Comparison of ENCODE assay signal across 22 mouse cellular contexts in genomic region chr19:4102049-4102448, GRCm38 (mm10). TPM values are rescaled to one million over a fixed set of nuclear protein-coding genes. Genes with fewer than 3 reads are reported as not detected.
DNase-seq lines count a peak whose midpoint lies in the region; ATAC-seq and TF ChIP-seq lines count a peak whose summit lies in the region.
"Had no signal": no experiment of that assay in that cellular context is flagged by ENCODE, and none has a peak within 500 bp of the region (broad histone marks: within the 10 kb centered on the region; RNA-seq: fewer than 3 reads in every experiment).

No protein-coding gene starts in this region.

- ATAC-seq in forebrain, embryonic 13.5 days, result no peak
- no peak for ATAC-seq in hindbrain, embryonic 14.5 days (ENCODE audit: low FRiP score)
- no peak for ATAC-seq in midbrain, embryonic 16.5 days
- no peak for ATAC-seq in liver, embryonic 12.5 days

- intact Hi-C loops in heart, adult 2 months (cut with DNase I), result no loop called here

- no peaks in the 10 kb centered on the region for H3K36me3 ChIP-seq in heart, adult 2 months (ENCODE audit: control insufficient read depth, insufficient read depth, low read length)
- H3K36me3 ChIP-seq in forebrain, embryonic 13.5 days (ENCODE audit: poor library complexity, severe bottlenecking), result peaks cover 13% of the 10 kb centered on the region; the same call in 1 of the 2 replicates
- peaks cover 15% of the 10 kb centered on the region for H3K36me3 ChIP-seq in hindbrain, embryonic 14.5 days (replicated peaks; ENCODE audit: control insufficient read depth, insufficient read depth)
- peaks cover 11% of the 10 kb centered on the region; the same call in 1 of the 2 replicates for H3K36me3 ChIP-seq in midbrain, embryonic 16.5 days (ENCODE audit: control insufficient read depth, insufficient read depth, low read length)
- peaks cover 4% of the 10 kb centered on the region; the same call in 1 of the 2 replicates for H3K36me3 ChIP-seq in liver, embryonic 12.5 days
- H3K36me3 ChIP-seq: embryonic facial prominence, embryonic 10.5 days had no signal

- peaks cover 6% of the 10 kb centered on the region for H3K4me1 ChIP-seq in heart, adult 2 months (ENCODE audit: control insufficient read depth, insufficient read depth, low read length)
- peaks cover 49% of the 10 kb centered on the region for H3K4me1 ChIP-seq in forebrain, embryonic 13.5 days
- peaks cover 40% of the 10 kb centered on the region for H3K4me1 ChIP-seq in hindbrain, embryonic 14.5 days (replicated peaks; ENCODE audit: control insufficient read depth, insufficient read depth, low read length)
- H3K4me1 ChIP-seq in midbrain, embryonic 16.5 days (ENCODE audit: control insufficient read depth, insufficient read depth, low read length), result peaks cover 39% of the 10 kb centered on the region
- H3K4me1 ChIP-seq in liver, embryonic 12.5 days, result peaks cover 41% of the 10 kb centered on the region

- no peak for TF ChIP-seq CTCF in heart, adult 2 months (IDR thresholded peaks at IDR 0.05)

- no peak overlapping the region for H3K9ac ChIP-seq in heart, adult 2 months (ENCODE audit: low read depth, low read length)
- H3K9ac ChIP-seq in forebrain, embryonic 13.5 days, result no peak overlapping the region
- H3K9ac ChIP-seq in hindbrain, embryonic 14.5 days, result peak overlapping the region; percentile 75
- H3K9ac ChIP-seq in midbrain, embryonic 16.5 days (ENCODE audit: low read depth, low read length), result no peak overlapping the region; the same call in 1 of the 2 replicates
- H3K9ac ChIP-seq in liver, embryonic 12.5 days, result no peak overlapping the region
- H3K9ac ChIP-seq: lung, embryonic 14.5 days had no signal

- no peaks in the 10 kb centered on the region for H3K79me2 ChIP-seq in heart, adult 2 months (replicated peaks; ENCODE audit: control insufficient read depth, insufficient read depth, low read length)

- no peak for TF ChIP-seq POLR2A in heart, adult 2 months (IDR thresholded peaks at IDR 0.05; ENCODE audit: insufficient read depth, low read depth, low read length)

- no peaks in the 10 kb centered on the region for H3K27me3 ChIP-seq in heart, adult 2 months (ENCODE audit: control insufficient read depth, insufficient read depth, low read length)
- peaks cover 32% of the 10 kb centered on the region for H3K27me3 ChIP-seq in forebrain, embryonic 13.5 days
- H3K27me3 ChIP-seq in hindbrain, embryonic 14.5 days (ENCODE audit: control insufficient read depth, insufficient read depth, low read length), result peaks cover 9% of the 10 kb centered on the region; the same call in 1 of the 2 replicates
- H3K27me3 ChIP-seq in midbrain, embryonic 16.5 days (ENCODE audit: control insufficient read depth, insufficient read depth, low read depth, low read length), result no peaks in the 10 kb centered on the region
- H3K27me3 ChIP-seq in liver, embryonic 12.5 days (replicated peaks), result peaks cover 58% of the 10 kb centered on the region

- H3K9me3 ChIP-seq in forebrain, embryonic 13.5 days (replicated peaks), result no peaks in the 10 kb centered on the region
- no peaks in the 10 kb centered on the region for H3K9me3 ChIP-seq in hindbrain, embryonic 14.5 days (ENCODE audit: control insufficient read depth, low read length)
- no peaks in the 10 kb centered on the region for H3K9me3 ChIP-seq in midbrain, embryonic 16.5 days (replicated peaks; ENCODE audit: control insufficient read depth, low read length, poor library complexity, severe bottlenecking)
- H3K9me3 ChIP-seq in liver, embryonic 12.5 days (replicated peaks), result no peaks in the 10 kb centered on the region
- H3K9me3 ChIP-seq: embryonic facial prominence, embryonic 10.5 days had no signal

- peak overlapping the region; percentile 81 for H3K4me2 ChIP-seq in forebrain, embryonic 13.5 days
- peak overlapping the region; percentile 86 for H3K4me2 ChIP-seq in hindbrain, embryonic 14.5 days (replicated peaks)
- peak overlapping the region; percentile 62 for H3K4me2 ChIP-seq in midbrain, embryonic 16.5 days (ENCODE audit: low read length)
- no peak overlapping the region for H3K4me2 ChIP-seq in liver, embryonic 12.5 days
- H3K4me2 ChIP-seq: heart, embryonic 11.5 days had no signal

- no peak overlapping the region for H3K27ac ChIP-seq in heart, adult 2 months
- no peak overlapping the region for H3K27ac ChIP-seq in forebrain, embryonic 13.5 days
- no peak overlapping the region for H3K27ac ChIP-seq in hindbrain, embryonic 14.5 days
- no peak overlapping the region for H3K27ac ChIP-seq in midbrain, embryonic 16.5 days (ENCODE audit: low read length)
- H3K27ac ChIP-seq in liver, embryonic 12.5 days, result no peak overlapping the region
- H3K27ac ChIP-seq: embryonic facial prominence, embryonic 10.5 days had no signal

- WGBS in heart, adult 2 months, result 86% methylated on average over 2 of the region's 2 CpGs
- 93% methylated on average over 2 of the region's 2 CpGs for WGBS in forebrain, embryonic 13.5 days
- 94% methylated on average over 2 of the region's 2 CpGs for WGBS in hindbrain, embryonic 14.5 days
- 90% methylated on average over 2 of the region's 2 CpGs for WGBS in midbrain, embryonic 16.5 days
- WGBS in liver, embryonic 12.5 days (ENCODE audit: insufficient replicate concordance), result 74% methylated on average over 2 of the region's 2 CpGs

- H3K4me3 ChIP-seq in heart, adult 2 months, result no peak overlapping the region
- peak overlapping the region; percentile 50; the same call in 1 of the 2 replicates for H3K4me3 ChIP-seq in forebrain, embryonic 13.5 days
- H3K4me3 ChIP-seq in hindbrain, embryonic 14.5 days (replicated peaks; ENCODE audit: low read length), result peak overlapping the region; percentile 64
- peak overlapping the region; percentile 57; the same call in 1 of the 2 replicates for H3K4me3 ChIP-seq in midbrain, embryonic 16.5 days (ENCODE audit: low read depth, low read length)
- H3K4me3 ChIP-seq in liver, embryonic 12.5 days, result no peak overlapping the region

- DNase-seq in heart, adult 11 months, result peak; percentile 88
- no peak for DNase-seq in heart, adult 2 months
- no peak for DNase-seq in hindbrain, embryonic 14.5 days (ENCODE audit: low spot score)
- DNase-seq in gastrocnemius, adult 18-20 months (ENCODE audit: low spot score), result no peak
- no peak for DNase-seq in thymus, postnatal 36 days
- DNase-seq: adrenal gland, postnatal 14 days; gastrocnemius, postnatal 36 days; heart, postnatal 14 days; left cerebral cortex, postnatal 4 days; lung, embryonic 14.5 days; right cerebral cortex, postnatal 4 days; thymus, postnatal 4 days had no signal

- TF ChIP-seq EP300 in heart, adult 2 months (IDR thresholded peaks at IDR 0.05; ENCODE audit: insufficient read depth, low read depth, low read length), result no peak

RNA-seq across cellular contexts. Expression of gene Pitpnm1, which starts 2.3 kb away (rescaled TPM):
- total RNA-seq in heart, adult 2 months (2021), result 10 to 100 TPM; 18.1 to 19.9 TPM
- polyA plus RNA-seq in heart, adult 2 months (2012; rRNA removed), result 43.6 and 49.9 TPM in 2 replicates
- 21.1 and 32.0 TPM in 2 replicates for polyA plus RNA-seq in forebrain, embryonic 13.5 days (2015; fragmentation: Nextera tagmentation; extraction: Ambion mirVana)
- polyA plus RNA-seq in hindbrain, embryonic 14.5 days (2014; fragmentation: Nextera tagmentation; extraction: Ambion mirVana), result 70.0 and 74.7 TPM in 2 replicates
- polyA plus RNA-seq in midbrain, embryonic 16.5 days (2015; fragmentation: Nextera tagmentation; extraction: Ambion mirVana), result 105 and 113 TPM in 2 replicates
- 1 to 10 TPM; 2.0 to 3.7 TPM for total RNA-seq in gastrocnemius, adult 18-20 months (2021)
- polyA plus RNA-seq in liver, embryonic 12.5 days (2016; fragmentation: Nextera tagmentation; extraction: Ambion mirVana), result 4.8 and 5.0 TPM in 2 replicates

RNA-seq across cellular contexts. Expression of gene Cdk2ap2, which starts 5.1 kb away (rescaled TPM):
- 10 to 100 TPM; 39.9 to 43.2 TPM for total RNA-seq in heart, adult 2 months (2021)
- 81.3 and 85.3 TPM in 2 replicates for polyA plus RNA-seq in heart, adult 2 months (2012; rRNA removed)
- 77.4 and 80.3 TPM in 2 replicates for polyA plus RNA-seq in forebrain, embryonic 13.5 days (2015; fragmentation: Nextera tagmentation; extraction: Ambion mirVana)
- 79.2 and 82.1 TPM in 2 replicates for polyA plus RNA-seq in hindbrain, embryonic 14.5 days (2014; fragmentation: Nextera tagmentation; extraction: Ambion mirVana)
- polyA plus RNA-seq in midbrain, embryonic 16.5 days (2015; fragmentation: Nextera tagmentation; extraction: Ambion mirVana), result 83.1 and 83.2 TPM in 2 replicates
- total RNA-seq in gastrocnemius, adult 18-20 months (2021), result 10 to 100 TPM; 18.7 to 19.9 TPM
- polyA plus RNA-seq in liver, embryonic 12.5 days (2016; fragmentation: Nextera tagmentation; extraction: Ambion mirVana), result 93.2 and 101 TPM in 2 replicates

RNA-seq across cellular contexts. Expression of gene Cabp2, which starts 20.7 kb away (rescaled TPM):
- total RNA-seq in heart, adult 2 months (2021), result not detected
- polyA plus RNA-seq in heart, adult 2 months (2012; rRNA removed), result not detected in 2 replicates
- not detected in 2 replicates for polyA plus RNA-seq in forebrain, embryonic 13.5 days (2015; fragmentation: Nextera tagmentation; extraction: Ambion mirVana)
- polyA plus RNA-seq in hindbrain, embryonic 14.5 days (2014; fragmentation: Nextera tagmentation; extraction: Ambion mirVana), result not detected in 2 replicates
- polyA plus RNA-seq in midbrain, embryonic 16.5 days (2015; fragmentation: Nextera tagmentation; extraction: Ambion mirVana), result 0.44 TPM in 1 of 2 replicates, not detected in the other
- total RNA-seq in gastrocnemius, adult 18-20 months (2021), result not detected
- 0.37 and 0.53 TPM in 2 replicates for polyA plus RNA-seq in liver, embryonic 12.5 days (2016; fragmentation: Nextera tagmentation; extraction: Ambion mirVana)
- total RNA-seq: adrenal gland, postnatal 14 days; gastrocnemius, postnatal 36 days; heart, postnatal 14 days; layer of hippocampus, adult 18-20 months; left cerebral cortex, postnatal 4 days had no signal
- polyA plus RNA-seq: C2C12; embryonic facial prominence, embryonic 10.5 days; heart, embryonic 11.5 days; kidney, embryonic 14.5 days; lung, embryonic 14.5 days had no signal

RNA-seq across cellular contexts. Expression of gene Aip, which starts 23.6 kb away (rescaled TPM):
- total RNA-seq in heart, adult 2 months (2021), result 10 to 100 TPM; 55.1 to 60.6 TPM
- polyA plus RNA-seq in heart, adult 2 months (2012; rRNA removed), result 69.4 and 82.1 TPM in 2 replicates
- 73.7 and 75.9 TPM in 2 replicates for polyA plus RNA-seq in forebrain, embryonic 13.5 days (2015; fragmentation: Nextera tagmentation; extraction: Ambion mirVana)
- polyA plus RNA-seq in hindbrain, embryonic 14.5 days (2014; fragmentation: Nextera tagmentation; extraction: Ambion mirVana), result 93.8 and 99.7 TPM in 2 replicates
- polyA plus RNA-seq in midbrain, embryonic 16.5 days (2015; fragmentation: Nextera tagmentation; extraction: Ambion mirVana), result 92.9 and 102 TPM in 2 replicates
- 10 to 100 TPM; 82.2 to 84.7 TPM for total RNA-seq in gastrocnemius, adult 18-20 months (2021)
- polyA plus RNA-seq in liver, embryonic 12.5 days (2016; fragmentation: Nextera tagmentation; extraction: Ambion mirVana), result 42.0 and 43.6 TPM in 2 replicates

RNA-seq across cellular contexts. Expression of gene Gpr152, which starts 37.5 kb away (rescaled TPM):
- total RNA-seq in heart, adult 2 months (2021), result under 1 TPM in 1 of 2 experiments, not detected in 1; 0.05 TPM
- polyA plus RNA-seq in heart, adult 2 months (2012; rRNA removed), result 0.12 TPM in 2 replicates
- 0.04 TPM in 1 of 2 replicates, not detected in the other for polyA plus RNA-seq in forebrain, embryonic 13.5 days (2015; fragmentation: Nextera tagmentation; extraction: Ambion mirVana)
- polyA plus RNA-seq in hindbrain, embryonic 14.5 days (2014; fragmentation: Nextera tagmentation; extraction: Ambion mirVana), result not detected in 2 replicates
- 0.09 TPM in 1 of 2 replicates, not detected in the other for polyA plus RNA-seq in midbrain, embryonic 16.5 days (2015; fragmentation: Nextera tagmentation; extraction: Ambion mirVana)
- not detected for total RNA-seq in gastrocnemius, adult 18-20 months (2021)
- polyA plus RNA-seq in liver, embryonic 12.5 days (2016; fragmentation: Nextera tagmentation; extraction: Ambion mirVana), result not detected in 2 replicates
- total RNA-seq: adrenal gland, postnatal 14 days; gastrocnemius, postnatal 36 days; heart, postnatal 14 days; layer of hippocampus, adult 18-20 months; left cerebral cortex, postnatal 4 days; liver, adult 2 months had no signal
- polyA plus RNA-seq: C2C12; embryonic facial prominence, embryonic 10.5 days; heart, embryonic 11.5 days; intestine, embryonic 14.5 days; kidney, embryonic 14.5 days; lung, embryonic 14.5 days had no signal

Comparison
In these comparisons a context has a peak if more than half of its experiments do, and no peak if none do; other contexts are left out.
1. H3K4me3 ChIP-seq: peak in forebrain, embryonic 13.5 days (single experiment), hindbrain, embryonic 14.5 days (single experiment) and midbrain, embryonic 16.5 days (single experiment); none in heart, adult 2 months (single experiment) and liver, embryonic 12.5 days (single experiment).